Mouse (Mus musculus) forebrain, postnatal 0 days (tissue): Measurements from ENCODE around the gene Tlnrd1. TPM values are rescaled to one million over a fixed set of nuclear protein-coding genes. Genes with fewer than 3 reads are reported as not detected.

Source experiments
- ATAC-seq: fragments of 200-750 bp; cut with Nextera tagmentation; 2 replicates; pipeline ENCODE4 v1.8.0; 2017; ENCODE audit warnings: mild to moderate bottlenecking, moderate library complexity
- DNase-seq: peaks from one replicate; pipeline ENCODE4 v3.0.0-alpha.2; 2015
- H3K27ac ChIP-seq: fragments of 300-500 bp; sonication (generic); 2 replicates; pipeline ENCODE4 v1.5.1; 2014; ENCODE audit warnings: low read depth, mild to moderate bottlenecking, antibody characterized with exemption, low read length, moderate library complexity, mixed read lengths
- H3K27me3 ChIP-seq: fragments of 300-500 bp; sonication (generic); 2 replicates; pipeline ENCODE4 v1.6.1; 2014; ENCODE audit warnings: mild to moderate bottlenecking, low read length, mixed read lengths; ENCODE audit not compliant: insufficient read depth
- H3K36me3 ChIP-seq: fragments of 300-500 bp; sonication (generic); 2 replicates; pipeline ENCODE4 v1.6.1; 2014; ENCODE audit warnings: mild to moderate bottlenecking, moderate library complexity; ENCODE audit not compliant: insufficient read depth
- H3K4me1 ChIP-seq: fragments of 300-500 bp; sonication (generic); 2 replicates; pipeline ENCODE4 v1.6.1; 2014; ENCODE audit warnings: antibody characterized with exemption; ENCODE audit not compliant: insufficient read depth
- H3K4me2 ChIP-seq: fragments of 300-500 bp; sonication (generic); 2 replicates; pipeline ENCODE4 v1.6.1; 2014; ENCODE audit warnings: low read depth, mild to moderate bottlenecking, moderate library complexity
- H3K4me3 ChIP-seq: fragments of 300-500 bp; sonication (generic); 2 replicates; pipeline ENCODE4 v1.5.1; 2014; ENCODE audit warnings: low read depth, low read length, mixed read lengths
- H3K9ac ChIP-seq: fragments of 300-500 bp; sonication (generic); 2 replicates; pipeline ENCODE4 v1.6.1; 2014; ENCODE audit warnings: mild to moderate bottlenecking
- H3K9me3 ChIP-seq: fragments of 300-500 bp; sonication (generic); 2 replicates; pipeline ENCODE4 v1.6.1; 2016; ENCODE audit warnings: low read length
- CTCF ChIP-seq: sonication (generic); IDR thresholded peaks from 2 replicates; pipeline ENCODE4 v1.5.1; 2016; ENCODE audit warnings: antibody characterized with exemption, control low read depth, low read depth
- WGBS: fragments of 180-500 bp; shearing (Covaris S2); extraction: QIAGEN DNeasy Blood & Tissue Kit; methylation state at CpG from one replicate; pipeline ENCODE4 v1.1.7; 2014; 5-methylcytosine and 5-hydroxymethylcytosine counted together
- polyA plus RNA-seq: library from polyadenylated mRNA; unstranded; fragments of >200 nt; fragmentation: Nextera tagmentation; extraction: Ambion mirVana; gene quantifications from 2 replicates; pipeline ENCODE4 v1.2.1, GENCODE M21; 2015
- total RNA-seq: library from RNA; depleted of rRNA; stranded (reverse); fragments of >200 nt; gene quantifications from 2 replicates; pipeline ENCODE4 v1.2.3, GENCODE M21; 2014

The Tlnrd1 gene
- total and polyA plus RNA-seq, 2 experiments from 2014 or later: 10.8 to 38.0 TPM

- Histone ChIP-seq H3K4me1 (peaks cover 34% of the 10 kb centered on the region), H3K4me3 (peak overlapping the region; percentile 81), H3K9ac (peak overlapping the region; percentile 93; the same call in 1 of the 2 replicates), H3K36me3 (no peaks in the 10 kb centered on the region), H3K4me2 (peak overlapping the region; percentile 72), H3K27ac (peak overlapping the region; percentile 95), H3K9me3 (no peaks in the 10 kb centered on the region), H3K27me3 (no peaks in the 10 kb centered on the region)
- WGBS: 41% methylated on average over 6 of the region's 6 CpGs
- no peak for TF ChIP-seq CTCF
- no peak for ATAC-seq
- no peak for DNase-seq
Measured at GRCm38 (mm10) chr7:83884921-83885532, 922 bp upstream of the Tlnrd1 start.

GRCm38 (mm10) chr7:83883276-83884020 is 657 bp downstream of the Tlnrd1 start:
- Histone ChIP-seq H3K9me3 (no peaks in the 10 kb centered on the region), H3K9ac (peak overlapping the region; percentile 93), H3K4me2 (peak overlapping the region; percentile 72), H3K36me3 (no peaks in the 10 kb centered on the region), H3K27me3 (no peaks in the 10 kb centered on the region), H3K4me3 (peak overlapping the region; percentile 81), H3K4me1 (peaks cover 46% of the 10 kb centered on the region), H3K27ac (peak overlapping the region; percentile 95)
- no peak for TF ChIP-seq CTCF
- ATAC-seq (peak; percentile 60), DNase-seq (peak; percentile 59)
- WGBS: 2% methylated on average over 90 of the region's 91 CpGs

DNA sequence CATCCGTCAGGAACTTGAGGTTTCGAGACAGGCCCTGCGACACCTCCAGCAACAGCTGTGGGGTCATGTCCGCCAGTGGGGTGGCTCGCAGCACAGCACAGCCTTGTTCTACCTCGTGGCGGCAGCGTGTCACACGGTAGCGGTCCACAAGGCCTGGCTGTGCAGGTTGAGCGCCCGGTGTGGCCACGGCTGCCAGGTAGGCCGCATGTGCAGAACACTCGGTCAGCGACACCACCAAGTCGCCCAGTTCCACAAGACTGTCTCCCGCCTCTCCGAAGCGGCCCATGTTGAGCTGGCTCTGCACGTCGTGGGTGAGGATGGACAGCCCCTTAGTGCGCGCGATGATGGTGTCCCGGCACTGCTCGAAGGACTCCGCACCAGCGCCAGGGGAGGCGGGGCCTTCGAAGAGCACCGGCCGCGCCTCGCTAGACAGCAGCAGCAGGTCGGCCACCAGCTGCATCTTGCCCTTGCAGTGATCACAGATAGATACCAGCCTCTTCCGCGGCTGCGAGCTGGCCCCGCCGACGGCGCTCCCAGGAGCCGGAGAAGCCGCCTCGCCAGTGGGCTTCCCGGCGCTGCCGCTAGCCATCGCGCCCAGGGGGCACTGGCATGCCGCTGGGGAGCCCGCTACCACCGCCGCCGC is 1.4 kb downstream of the Tlnrd1 start:
- WGBS: 23% methylated on average over 54 of the region's 56 CpGs
- H3K4me1 ChIP-seq: peaks cover 46% of the 10 kb centered on the region
- ATAC-seq (peak; percentile 10), DNase-seq (no peak)
- H3K9me3 ChIP-seq: no peaks in the 10 kb centered on the region
- H3K27ac ChIP-seq: peak overlapping the region; percentile 95
- peak overlapping the region; percentile 81 for H3K4me3 ChIP-seq
- TF ChIP-seq CTCF: no peak
- H3K36me3 ChIP-seq: no peaks in the 10 kb centered on the region
- H3K27me3 ChIP-seq: no peaks in the 10 kb centered on the region
- H3K4me2 ChIP-seq: peak overlapping the region; percentile 72
- H3K9ac ChIP-seq: peak overlapping the region; percentile 93

DNA sequence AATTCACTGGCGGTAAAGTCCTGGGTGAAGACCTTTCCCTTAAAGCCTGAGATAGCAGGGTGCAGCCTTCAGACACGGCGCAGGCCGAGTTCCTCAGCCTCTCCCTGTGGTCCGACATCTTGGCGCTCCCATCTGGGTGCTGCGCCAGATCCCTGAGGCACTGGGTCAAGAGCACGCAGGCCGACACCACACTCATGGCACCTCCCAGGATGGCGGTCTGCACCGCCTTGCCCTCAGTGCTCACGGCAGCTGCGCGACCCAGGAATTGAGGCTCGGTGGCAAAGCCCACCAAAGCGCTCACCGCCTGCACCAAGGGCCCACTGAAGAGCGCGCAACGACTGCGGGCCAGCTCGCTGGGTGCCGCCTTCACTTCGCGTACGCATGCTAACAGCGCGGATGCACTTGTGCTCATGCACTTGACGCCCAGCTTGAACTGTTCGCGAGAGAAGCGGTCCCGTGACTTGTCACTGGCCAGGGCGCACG is 1.9 kb downstream of the Tlnrd1 start:
- DNase-seq (no peak), ATAC-seq (no peak)
- Histone ChIP-seq H3K36me3 (0 out of 2 replicates have a peak, but pooled peaks cover under 1% of the 10 kb centered on the region), H3K9ac (no peak overlapping the region), H3K9me3 (no peaks in the 10 kb centered on the region), H3K27ac (no peak overlapping the region), H3K4me2 (peak overlapping the region; percentile 72), H3K4me3 (peak overlapping the region; percentile 81), H3K27me3 (no peaks in the 10 kb centered on the region), H3K4me1 (peaks cover 46% of the 10 kb centered on the region)
- WGBS: 92% methylated on average over 35 of the region's 35 CpGs
- TF ChIP-seq CTCF: no peak

GRCm38 (mm10) chr7:83878676-83879448 is 5.2 kb downstream of the Tlnrd1 start:
- Histone ChIP-seq H3K27ac (no peak overlapping the region; the same call in 1 of the 2 replicates), H3K4me2 (peak overlapping the region; percentile 29), H3K9ac (0 out of 2 replicates have a peak overlapping the region, but pooled peaks have one; percentile 18), H3K9me3 (no peaks in the 10 kb centered on the region), H3K4me3 (no peak overlapping the region), H3K4me1 (peaks cover 38% of the 10 kb centered on the region), H3K27me3 (no peaks in the 10 kb centered on the region), H3K36me3 (peaks cover 6% of the 10 kb centered on the region)
- TF ChIP-seq CTCF: no peak
- ATAC-seq (no peak), DNase-seq (no peak)
- 4% methylated on average over 5 of the region's 5 CpGs for WGBS

DNA sequence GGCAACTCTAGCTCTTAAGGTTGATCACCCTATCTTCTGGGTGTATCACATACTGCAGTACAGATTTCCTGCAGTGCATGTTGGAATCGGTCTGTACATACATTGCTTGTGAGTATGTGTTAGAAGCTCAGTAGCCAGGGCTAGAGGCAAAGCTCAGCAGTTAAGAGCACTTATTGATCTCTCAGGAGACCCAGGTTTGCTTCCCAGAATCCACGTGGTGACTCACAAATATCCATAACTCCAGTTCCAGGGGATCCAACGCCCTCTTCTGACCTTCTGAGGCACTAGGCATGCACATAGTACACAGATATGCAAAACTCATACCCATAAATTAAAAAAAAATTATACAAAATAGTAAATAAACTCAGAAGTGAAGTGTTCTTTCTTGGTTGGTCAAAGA is 7.0 kb downstream of the Tlnrd1 start:
- Histone ChIP-seq H3K9ac (no peak overlapping the region), H3K4me3 (no peak overlapping the region), H3K27me3 (no peaks in the 10 kb centered on the region), H3K27ac (no peak overlapping the region), H3K4me1 (peaks cover 31% of the 10 kb centered on the region), H3K36me3 (peaks cover 6% of the 10 kb centered on the region), H3K9me3 (no peaks in the 10 kb centered on the region), H3K4me2 (no peak overlapping the region)
- DNase-seq (no peak), ATAC-seq (no peak)
- no peak for TF ChIP-seq CTCF
- 84% methylated on average over 3 of the region's 3 CpGs for whole genome bisulfite sequencing
